Mouse (Mus musculus) heart, embryonic 11.5 days (tissue): ENCODE measurements around the gene Nrf1. TPM values are rescaled to one million over a fixed set of nuclear protein-coding genes. Genes with fewer than 3 reads are reported as not detected.

Experiments
- microRNA counts: library from miRNA; unstranded; fragments of <30 nt; microRNA quantifications from one replicate; lab custom pipeline; 2015
- microRNA-seq: library from miRNA; unstranded; fragments of <30 nt; microRNA quantifications from one replicate; pipeline ENCODE4, GENCODE M21; 2016; ENCODE audit warnings: borderline number of aligned reads
- polyA plus RNA-seq: library from polyadenylated mRNA; unstranded; fragments of >200 nt; fragmentation: Nextera tagmentation; extraction: Ambion mirVana; gene quantifications from 2 replicates; pipeline ENCODE4 v1.2.1, GENCODE M21; 2014

Nrf1 gene
- polyA plus RNA-seq, 1 experiment from 2014 or later, result 44.5 TPM

MicroRNAs within 50 kb of the gene (microRNA counts, 519-probe panel; counts per million panel counts)
- microRNA mmu-miR-182 (lab: Ali Mortazavi, UCI) (32.2 counts per million), microRNA mmu-miR-183 (lab: Ali Mortazavi, UCI) (32.2 counts per million), microRNA mmu-miR-96 (lab: Ali Mortazavi, UCI) (3,984 counts per million, percentile 25 among the panel's probes with 10 or more counts)

Small RNA genes lying within 50 kb of the gene (microRNA-seq; reads per million reads assigned to microRNA genes)
- gene Mir182 (347 reads per million, percentile 76 among the genes with 10 or more reads in this experiment), gene Mir183 (504 reads per million, percentile 80 among the genes with 10 or more reads in this experiment), gene Mir96 (165 reads per million, percentile 68 among the genes with 10 or more reads in this experiment)

Other genes starting within 250 kb of the Nrf1 start
- 21.5 and 25.7 TPM in 2 replicates for gene Strip2, start 131.0 kb upstream of the Nrf1 start, polyA plus RNA-seq